Mouse (Mus musculus) layer of hippocampus, adult 9-11 months (tissue): ENCODE measurements at regions not wholly inside any gene's neighbourhood (a gene's known extent, or its start where the extent isn't known, plus 50 kb on each side); places are given as distances from the start of the nearest gene placed in this dataset.

Source experiments
- DNase-seq: peaks from one replicate; pipeline ENCODE4 v3.0.0; 2022

DNA sequence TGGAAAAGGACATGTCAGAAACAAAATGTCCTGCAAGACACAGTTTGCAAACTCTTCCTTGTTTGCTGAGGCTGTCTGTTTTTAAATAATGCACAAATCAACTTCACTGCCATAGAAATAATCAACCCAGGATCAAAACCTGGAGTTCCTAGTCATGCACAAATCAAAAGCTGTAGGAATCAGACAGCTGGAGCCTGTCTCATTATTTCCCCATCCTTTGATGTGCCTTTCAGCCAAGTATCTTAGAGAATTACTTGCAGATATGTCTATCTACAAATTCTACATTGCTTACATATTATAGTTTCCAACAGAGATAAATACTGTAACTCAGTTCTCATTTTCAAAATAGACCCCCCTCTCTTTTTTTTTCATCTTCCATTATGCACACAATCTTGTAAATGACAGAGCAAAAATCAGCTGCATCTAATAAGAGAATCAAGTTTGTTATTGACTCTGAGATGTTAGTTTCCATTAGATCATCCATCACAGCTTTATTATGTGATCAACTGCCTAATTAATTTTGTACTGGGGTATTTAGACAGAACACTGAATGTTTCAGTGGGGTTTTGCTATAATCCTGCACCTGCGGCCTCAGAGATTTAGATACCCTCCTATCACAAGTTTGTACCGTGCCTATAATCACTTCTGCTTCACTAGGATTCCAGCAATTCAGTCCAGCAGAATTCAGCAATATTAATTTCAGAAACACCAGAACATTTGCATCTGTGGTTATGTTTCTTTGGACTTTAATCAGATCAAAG is 798.9 kb upstream of the Tenm2 start:
- DNase-seq: no peak

DNA sequence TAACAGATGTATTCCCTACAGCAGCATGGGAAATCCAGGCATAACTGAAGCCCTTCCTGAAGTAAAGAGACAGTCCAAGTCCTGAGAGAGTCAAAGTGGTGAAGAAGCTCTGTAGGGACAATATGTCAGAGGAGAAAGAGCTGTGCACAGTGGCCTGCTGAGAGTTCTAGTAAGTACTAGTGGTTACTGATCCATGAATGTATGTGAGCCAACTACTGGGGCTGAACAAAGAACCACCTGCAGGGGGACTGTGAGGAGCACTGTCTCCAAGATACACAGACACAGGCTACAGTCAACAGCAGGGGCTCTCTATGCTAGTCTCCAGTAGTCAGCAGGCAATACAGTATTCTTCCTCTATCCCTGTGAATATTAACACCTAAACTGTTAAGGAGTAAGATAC is 785.9 kb upstream of the Tenm2 start:
- DNase-seq: no peak

DNA sequence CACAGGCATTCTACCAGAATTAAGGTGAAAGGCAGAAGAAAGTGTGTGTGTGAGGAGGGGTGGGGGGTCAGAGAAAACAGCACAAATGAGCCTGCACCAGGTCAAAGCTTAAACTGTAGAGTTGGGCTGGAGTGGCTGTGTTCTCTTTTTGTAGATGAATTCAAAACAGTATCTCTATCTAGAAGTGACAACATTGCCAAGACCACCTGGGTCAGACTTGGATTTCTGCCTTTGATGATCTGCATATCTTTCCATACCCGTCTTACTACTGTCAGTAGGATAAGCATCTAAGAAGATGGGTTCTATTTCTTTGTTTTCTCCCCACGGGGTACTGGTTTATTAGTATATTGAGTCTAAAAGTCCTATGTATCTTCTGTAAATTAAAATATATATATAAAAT is 742.4 kb upstream of the Tenm2 start:
- DNase-seq: no peak

DNA sequence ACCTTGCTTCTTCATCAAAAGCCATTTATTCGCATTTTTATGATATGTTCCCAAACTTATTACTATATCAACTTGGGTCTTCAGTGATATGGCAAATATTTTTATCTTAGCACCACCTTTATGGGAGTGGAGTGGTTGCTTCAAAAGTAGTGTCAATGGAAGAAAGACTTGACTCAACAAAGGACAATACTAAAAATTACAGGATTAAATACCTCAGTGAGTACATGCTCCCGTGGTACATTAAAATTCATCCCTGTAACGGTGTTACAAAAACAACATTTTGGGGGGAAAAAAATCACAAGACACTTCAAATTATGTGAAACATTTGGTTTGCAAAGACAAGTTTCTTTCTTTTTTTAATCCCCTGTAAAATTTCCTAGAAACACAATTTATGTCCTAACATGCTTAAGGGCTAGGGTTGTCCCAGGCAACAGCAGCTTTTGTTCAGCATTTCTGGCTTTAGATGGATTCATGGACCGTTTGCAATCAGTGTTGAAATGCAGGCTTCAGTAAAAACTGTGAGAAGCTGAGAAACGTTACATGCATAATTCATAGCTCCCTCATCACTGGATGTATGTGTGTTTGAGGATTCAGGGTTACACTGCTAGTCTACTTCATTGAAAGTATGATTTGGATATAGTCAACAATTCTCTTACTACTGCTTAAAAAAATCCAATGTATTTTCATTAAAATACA is 700.8 kb upstream of the Tenm2 start:
- no peak for DNase-seq

DNA sequence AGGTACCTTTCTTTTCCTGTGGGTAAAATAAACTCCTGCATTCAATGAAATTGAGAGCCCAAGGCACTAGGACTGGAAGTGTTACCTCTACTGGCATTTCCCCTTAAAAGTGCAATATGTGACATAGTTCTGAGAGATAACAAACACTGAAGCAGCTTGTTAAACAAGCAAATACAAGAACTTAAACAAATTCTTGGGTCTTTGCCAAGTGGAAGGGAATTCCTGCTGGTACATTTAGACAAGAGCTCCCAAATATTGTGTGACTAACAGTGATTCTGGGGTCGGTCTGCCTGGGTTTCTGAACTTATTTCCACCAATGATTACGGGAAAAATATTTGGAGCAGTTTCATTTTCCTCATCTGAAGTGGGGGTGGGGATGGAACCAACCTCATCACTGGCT is 677.4 kb upstream of the Tenm2 start:
- no peak for DNase-seq

DNA sequence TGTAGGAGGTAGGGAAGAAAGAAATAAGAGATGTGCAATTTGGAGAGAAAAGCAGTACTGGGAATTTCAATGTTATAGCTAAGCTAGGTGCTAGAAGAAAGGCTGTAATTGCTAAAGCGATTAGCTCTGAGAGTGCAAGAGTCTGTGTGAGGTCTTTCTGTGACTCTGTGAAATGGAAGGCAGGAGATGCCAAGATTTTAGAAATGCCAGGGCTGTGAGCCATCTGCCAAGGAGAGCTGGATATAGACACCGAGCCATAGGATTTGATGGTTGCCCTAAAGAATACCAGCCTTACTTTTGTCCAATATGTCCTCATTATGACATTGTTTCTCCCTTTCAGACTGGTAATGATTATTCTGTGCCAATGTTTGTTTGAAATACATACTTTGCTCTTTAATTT is 669.2 kb upstream of the Tenm2 start:
- peak; percentile 4 for DNase-seq

DNA sequence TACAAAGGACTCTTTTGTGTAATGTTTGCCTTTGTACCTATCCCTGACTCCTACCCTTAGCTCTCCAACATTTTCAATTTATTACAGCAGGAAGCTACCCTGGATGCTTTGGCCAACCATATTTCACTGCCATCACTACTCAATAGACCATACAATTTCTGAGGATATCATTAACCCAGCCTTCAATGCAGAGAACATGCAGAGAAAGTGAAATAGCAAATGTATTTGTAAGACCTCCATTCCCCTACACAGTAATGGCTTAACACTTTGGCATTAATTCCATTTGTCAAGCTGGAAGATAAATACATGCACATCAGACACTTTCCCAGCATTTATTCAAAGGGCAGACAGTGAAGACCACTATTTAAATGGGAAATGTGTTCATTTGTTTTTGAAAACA is 661.9 kb upstream of the Tenm2 start:
- DNase-seq: no peak

DNA sequence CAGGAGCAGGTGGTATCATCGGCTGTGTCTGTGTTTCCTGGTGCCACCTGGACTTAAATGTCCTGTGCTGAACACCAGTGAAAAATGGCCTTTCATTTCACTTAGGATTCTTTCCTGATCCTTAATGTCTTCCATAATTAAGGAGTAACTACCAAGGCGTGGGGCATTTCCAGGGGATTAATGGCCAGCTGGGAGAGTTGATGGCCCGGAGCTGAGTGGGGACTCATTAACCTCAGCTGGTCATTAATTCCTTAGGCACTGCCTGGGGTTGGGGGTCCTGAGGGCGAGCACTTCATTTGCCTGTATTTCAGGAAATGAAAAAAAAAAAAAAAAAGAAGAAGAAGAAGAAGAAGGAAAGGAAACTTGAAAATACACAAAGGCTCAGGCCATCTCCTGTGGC is 647.0 kb upstream of the Tenm2 start:
- DNase-seq: no peak

DNA sequence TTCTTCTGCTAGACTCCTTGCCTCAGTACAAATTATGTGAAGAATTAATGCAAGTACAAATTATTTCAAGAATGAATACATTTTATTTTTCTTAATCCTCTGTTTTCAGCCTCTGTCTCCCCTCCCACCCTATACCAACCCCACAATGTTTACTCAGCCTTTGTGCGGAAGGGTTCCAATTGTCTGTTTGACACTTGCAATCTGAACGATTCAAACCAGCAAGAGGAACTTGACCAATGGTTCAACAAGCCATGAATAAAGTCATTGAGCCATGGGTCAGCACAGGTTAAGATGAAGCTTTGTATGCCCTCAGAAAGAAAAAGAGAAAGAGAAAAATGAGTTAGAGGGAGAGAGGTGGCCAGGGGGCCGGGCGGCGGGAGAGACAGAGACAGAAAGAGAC is 601.5 kb upstream of the Tenm2 start:
- DNase-seq: no peak

DNA sequence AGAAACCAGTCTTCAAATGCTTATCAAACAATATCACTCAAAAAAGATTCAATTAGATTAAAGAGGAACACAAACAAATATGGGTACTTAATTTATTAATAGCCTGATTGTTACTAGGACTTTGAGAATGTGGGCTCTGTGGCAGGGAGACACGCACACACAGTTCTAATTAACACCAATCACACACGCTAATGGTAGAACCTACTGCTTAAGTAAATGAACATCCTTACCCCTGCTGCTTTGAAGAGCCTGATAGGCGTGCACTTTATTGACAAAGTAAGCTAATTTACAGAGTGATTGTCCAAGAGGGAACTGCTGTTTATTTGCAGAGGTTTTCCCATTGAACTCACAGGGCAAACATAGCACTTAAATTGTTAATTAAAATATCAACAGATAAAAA is 595.2 kb upstream of the Tenm2 start:
- DNase-seq: no peak

DNA sequence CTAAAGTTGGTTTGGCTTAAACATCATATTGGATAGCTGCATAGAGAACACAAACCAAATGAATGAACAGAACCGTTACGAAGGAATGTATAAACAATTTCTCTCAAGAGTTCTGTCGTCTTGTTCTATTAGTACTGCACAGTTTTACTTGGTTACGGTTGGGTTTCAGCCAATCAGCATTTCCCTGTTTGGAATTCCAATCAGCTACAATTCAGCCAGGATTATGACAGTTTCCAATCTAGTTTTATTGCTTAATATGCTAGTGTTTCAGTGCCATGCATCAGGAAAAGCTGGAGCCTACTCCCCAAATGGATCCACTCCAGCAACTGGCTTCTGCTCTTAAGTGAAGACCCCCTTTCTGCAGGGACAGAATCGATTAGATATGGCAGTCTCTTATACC is 571.0 kb upstream of the Tenm2 start:
- no peak for DNase-seq

DNA sequence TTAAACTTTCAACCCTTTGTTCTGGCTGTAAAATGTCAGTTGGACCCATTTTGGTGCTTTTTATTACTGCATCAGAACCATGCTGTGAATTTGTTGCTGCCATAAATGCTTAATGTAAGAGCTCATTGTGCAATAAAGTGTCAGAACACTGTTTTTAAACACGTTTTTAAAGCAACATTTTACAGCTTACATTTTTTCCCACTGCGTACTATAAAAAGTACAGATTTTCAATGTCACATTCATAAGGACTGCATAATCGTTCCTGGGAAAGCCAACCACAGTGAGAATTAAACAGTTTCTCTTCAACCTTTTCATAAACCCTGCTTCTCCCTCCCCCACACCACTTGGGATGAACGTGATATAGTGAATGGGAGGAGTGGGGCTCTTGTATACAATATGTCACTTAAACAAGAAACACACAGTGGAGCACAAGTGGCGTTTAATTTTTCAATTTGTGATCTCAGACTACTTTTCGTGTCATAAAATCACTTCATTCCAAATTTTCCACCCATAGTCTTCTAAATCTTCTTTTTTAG is 563.1 kb upstream of the Tenm2 start:
- DNase-seq: no peak

DNA sequence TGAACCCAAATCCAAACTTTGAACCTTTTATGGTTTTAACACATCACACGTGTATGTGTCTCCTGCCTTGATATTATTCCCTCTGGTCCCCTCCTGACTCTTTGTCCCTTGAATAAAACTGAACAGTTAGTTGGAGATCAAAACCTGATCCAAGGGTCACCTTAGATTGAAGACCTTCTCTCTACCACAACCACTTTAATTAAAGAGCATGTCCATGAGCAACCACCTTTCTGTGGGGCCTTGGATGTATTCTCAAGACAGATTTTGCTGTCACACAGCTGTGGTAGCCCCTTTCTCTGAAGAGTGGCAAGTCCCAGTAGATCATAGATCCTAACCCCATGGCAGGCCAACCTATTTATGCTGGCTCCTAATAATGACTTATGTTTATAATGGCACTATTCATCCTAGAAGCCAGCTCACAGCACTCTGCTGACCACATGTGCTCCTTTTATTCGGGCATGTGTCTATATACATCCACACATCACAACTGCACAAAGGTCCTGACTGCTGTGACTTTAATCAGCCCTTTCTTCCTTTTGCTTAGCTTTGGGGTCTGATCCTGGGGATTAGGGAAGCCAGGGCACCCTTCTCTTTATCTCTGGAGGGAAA is 536.8 kb upstream of the Tenm2 start:
- DNase-seq: no peak

DNA sequence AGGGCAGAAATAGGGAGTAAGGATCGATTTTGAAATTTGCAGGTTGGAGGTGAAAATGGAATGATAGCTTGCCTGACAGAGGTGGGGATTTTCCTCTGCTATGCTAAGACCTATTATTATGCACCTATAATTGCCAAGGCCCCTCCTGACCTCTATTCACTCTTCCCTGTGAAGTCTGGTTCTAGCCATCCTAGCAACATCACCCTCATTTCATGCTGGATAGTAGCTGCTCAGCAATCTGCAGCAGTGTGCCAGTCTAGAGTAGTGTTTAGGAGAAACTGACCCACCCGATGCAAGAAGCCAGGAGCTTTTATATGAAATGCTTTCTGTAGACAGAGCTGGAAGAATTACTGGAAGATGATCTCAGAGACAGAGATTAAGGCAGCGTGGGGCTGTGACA is 535.1 kb upstream of the Tenm2 start:
- DNase-seq: no peak

DNA sequence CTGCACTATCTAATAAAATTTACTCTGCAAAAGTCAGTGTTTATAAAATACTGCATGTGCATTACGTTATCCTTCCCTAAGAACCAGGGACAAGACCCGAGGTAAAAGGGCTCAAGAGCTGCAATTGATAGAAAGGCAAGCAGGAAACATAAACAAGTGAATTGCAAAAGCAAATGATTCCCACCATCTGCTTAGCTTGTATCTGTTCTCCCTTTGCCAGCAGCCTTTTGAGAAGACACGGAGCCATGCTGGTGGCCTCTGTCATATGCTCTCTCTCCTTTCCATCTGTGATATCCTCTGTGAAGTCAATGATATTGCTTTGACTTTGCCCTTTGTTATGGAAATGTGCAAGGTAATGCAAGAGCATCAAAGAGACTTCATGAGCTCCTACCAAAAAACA is 532.4 kb upstream of the Tenm2 start:
- DNase-seq: no peak

DNA sequence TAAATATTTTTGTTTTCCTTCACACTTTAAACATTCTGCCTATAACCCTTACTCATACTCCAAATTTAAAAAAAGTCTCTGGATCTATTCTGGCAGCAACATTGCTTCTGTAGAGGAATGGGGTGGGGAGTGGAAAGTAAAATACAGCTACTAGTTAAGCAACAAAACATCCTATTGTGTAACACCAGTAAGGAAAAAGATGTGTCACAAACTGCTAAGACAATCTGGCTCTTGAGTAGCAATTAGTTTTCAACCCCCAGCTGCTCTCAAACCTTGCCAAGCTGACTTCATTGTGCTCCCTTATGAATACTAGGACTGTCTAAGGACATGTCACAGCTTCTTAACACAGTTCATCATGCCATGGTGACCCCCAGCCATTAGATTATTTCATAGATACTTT is 500.2 kb upstream of the Tenm2 start:
- peak; percentile 5 for DNase-seq

DNA sequence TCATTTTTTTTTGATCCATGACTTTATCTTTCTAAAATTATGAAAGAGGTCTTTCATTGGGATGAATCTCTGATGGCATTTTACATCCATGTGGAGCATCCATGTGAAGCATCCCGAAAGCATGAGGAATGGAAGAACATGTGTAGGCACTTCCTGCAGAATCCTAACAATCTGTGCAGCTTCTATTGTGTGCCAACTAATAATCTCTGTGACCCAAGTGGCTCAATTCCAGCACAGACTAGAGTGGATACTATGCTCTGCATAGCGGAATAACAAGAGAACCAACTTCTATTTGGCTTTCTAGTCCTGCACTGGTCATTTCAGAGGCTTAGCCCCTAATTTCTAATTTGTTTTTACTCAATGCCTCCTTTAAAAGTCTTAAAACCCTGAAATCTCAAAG is 499.7 kb upstream of the Tenm2 start:
- DNase-seq: no peak

DNA sequence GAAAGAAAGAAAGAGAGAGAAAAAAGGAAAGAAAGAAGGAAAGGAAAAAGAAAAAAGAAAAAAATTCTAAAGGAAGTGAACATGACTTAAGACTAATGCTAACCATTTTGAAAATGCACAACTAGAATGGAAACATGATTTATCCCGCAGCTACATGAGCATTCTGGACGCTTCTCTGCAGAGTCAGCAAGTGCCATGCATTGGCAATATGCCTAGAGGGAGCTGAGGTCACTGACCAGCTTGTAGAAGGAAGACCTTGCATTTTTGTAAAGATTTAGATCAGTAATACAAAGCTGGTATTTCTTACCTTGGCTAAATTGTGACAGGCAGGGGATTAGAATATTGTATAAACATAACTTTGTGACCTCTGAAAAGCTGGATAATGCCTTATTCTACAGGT is 461.2 kb upstream of the Tenm2 start:
- no peak for DNase-seq

DNA sequence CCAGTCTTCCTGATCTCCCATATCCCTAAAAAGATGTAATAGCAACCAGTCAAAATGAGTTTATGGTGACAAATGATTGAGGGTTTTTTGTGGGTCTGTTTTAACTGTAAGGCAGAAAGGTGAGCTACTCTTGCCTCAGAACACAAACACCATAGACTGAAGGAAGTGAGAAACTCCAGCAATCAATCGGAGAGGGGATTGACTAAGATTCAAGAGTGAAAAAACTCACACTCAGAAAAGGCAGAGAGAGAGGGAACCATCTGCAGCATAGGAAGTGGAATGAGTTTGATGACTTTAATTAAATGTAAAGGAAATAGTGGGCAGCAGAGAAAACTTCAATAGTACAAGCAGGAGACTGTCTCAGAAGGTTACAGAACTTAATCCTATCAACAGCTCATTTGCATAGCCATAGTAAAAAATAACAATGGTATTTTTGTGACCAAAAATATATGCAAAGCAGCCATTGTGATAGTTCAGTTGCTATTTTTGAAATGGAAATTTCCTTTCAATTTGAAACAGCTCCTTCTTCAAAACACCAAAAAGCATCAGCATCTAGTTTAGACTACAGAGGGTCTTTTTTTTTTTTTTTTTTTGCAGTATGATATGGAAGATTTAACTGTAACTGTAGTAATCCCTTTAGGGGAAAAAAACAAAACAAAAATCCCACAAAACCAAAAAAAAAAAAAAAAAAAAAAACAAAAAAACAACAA is 442.9 kb upstream of the Tenm2 start:
- DNase-seq: no peak

DNA sequence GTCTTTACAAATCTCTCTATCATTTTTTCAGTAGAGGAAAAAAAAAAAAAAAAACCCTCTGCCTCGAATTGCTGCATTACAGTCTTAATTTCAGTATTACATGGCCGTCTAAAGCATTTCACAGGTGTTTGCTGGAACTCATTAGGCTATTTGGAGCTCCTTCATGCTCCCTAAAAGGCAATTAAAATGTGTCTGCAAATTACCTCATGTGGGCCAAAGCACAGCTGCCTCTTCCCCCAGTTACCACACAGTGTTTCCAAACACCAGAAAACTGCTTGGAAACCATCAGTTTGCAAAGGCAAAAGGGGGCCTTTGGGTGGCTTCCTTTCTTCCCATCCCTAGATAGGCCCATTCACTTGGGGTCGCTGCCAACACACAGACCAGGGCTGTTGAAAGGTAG is 435.6 kb upstream of the Tenm2 start:
- no peak for DNase-seq

DNA sequence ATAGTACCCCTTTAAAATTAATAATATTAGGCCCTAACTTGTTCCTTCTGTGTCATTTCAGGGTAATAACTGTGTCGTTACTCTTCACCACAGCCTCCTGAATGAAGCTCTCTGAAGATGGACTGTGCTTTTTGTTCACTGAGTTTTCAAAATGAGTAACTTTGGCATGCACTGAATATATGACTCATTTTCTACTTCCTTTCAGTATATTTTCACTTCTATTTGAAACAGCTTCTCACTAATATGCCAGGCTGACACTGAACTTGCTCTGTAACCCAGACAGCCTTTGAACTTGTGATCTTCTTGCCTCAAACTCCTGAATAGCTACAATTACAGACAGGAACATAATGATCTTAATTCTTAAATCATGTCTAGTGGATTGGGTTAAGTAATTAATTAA is 431.2 kb upstream of the Tenm2 start:
- no peak for DNase-seq

DNA sequence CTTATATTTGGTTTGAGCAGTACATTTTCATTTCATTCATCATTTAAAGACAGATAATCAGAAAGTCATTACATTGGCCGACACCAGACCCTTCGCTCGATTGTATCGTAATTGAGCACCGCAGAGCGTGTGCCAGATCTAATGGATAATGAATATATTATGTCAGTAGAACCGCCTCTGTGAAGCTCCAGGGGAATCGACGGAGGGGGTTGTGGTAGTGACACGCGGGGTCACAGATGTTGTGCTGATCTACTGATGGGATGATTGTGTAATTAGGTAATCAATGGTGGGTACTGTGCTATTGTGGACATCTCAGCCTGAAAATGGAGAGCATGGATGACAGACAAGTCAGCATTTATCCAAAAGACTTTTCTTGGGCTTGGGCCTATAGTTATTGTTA is 414.3 kb upstream of the Tenm2 start:
- DNase-seq: no peak

DNA sequence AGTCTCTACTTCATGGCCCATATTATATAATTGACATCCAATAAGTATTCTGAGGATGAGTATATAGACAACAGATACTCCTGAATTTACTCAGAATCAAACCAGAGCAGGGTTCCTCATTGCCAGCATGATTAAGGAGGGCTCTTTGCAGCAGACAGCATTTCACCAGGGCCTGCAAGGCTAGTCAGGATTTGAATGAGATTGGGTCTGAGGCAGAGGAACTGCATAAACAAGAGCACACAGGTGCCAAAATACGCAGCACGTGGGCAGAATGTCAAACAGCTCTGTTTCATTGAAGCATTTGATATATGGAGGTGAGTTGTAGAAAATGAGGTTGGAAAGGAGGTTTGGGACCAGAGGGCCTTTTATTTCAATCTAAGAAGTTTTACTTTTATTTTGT is 387.5 kb upstream of the Tenm2 start:
- DNase-seq: no peak

DNA sequence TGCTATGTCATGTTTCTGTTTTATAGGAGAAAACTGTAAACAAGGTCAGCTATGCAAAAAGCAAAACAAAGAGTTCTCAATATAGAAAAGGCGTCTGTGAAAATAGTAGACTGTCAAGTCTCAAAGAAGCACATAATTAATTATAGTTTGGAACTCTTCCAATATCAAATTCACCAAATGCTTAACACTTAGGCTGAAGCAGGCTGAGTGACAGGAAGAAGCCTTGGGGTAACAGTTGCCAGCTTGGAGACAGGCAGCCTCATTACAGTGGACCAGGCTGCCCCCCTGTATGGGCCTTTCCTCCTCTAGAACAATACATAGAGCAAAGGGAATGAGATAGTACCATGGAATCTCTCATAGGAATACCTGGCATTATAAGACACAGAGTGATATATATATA is 364.8 kb upstream of the Tenm2 start:
- DNase-seq: no peak
